Mouse (Mus musculus) layer of hippocampus, adult 8-10 months (tissue): Measurements from ENCODE around the gene Man2b2. TPM values are rescaled to one million over a fixed set of nuclear protein-coding genes. Genes with fewer than 3 reads are reported as not detected.

Source experiments
- DNase-seq, 2 experiments: peaks; one replicate each; pipeline ENCODE4 v3.0.0; 2022; ENCODE audit warnings: low spot score in 2 of 2
- total RNA-seq, 4 experiments: library from RNA; stranded (reverse); gene quantifications; 2 replicates each; pipeline ENCODE4 v1.2.4; 2022

Gene Man2b2
- total RNA-seq = 10 to 100 TPM; 26.8 to 50.4 (median 37.5) TPM

GRCm38 (mm10) chr5:36829913-36830879, at the start of gene Man2b2:
Man2b2 (minus strand) TSS chr5:36830653.
- peak; percentile 79 to 91 for DNase-seq

GRCm38 (mm10) chr5:36878801-36879200, 48.3 kb upstream of the Man2b2 start:
- DNase-seq = no peak

- no peak for DNase-seq
These were observed 47.2 kb upstream of the Man2b2 start for GRCm38 (mm10) chr5:36877641-36878040.

GRCm38 (mm10) chr5:36876777-36877396, 46.4 kb upstream of the Man2b2 start:
- peak; percentile 57 to 79 for DNase-seq

- DNase-seq = no peak
These were observed 45.5 kb upstream of the Man2b2 start for GRCm38 (mm10) chr5:36875956-36876355.

- no peak for DNase-seq
These were observed 40.5 kb upstream of the Man2b2 start for GRCm38 (mm10) chr5:36870916-36871315.

- peak; percentile 57 to 62 for DNase-seq
These were observed 39.3 kb upstream of the Man2b2 start for GRCm38 (mm10) chr5:36869578-36870236.

- DNase-seq = no peak
These were observed 38.7 kb upstream of the Man2b2 start for GRCm38 (mm10) chr5:36869186-36869577.

GRCm38 (mm10) chr5:36868266-36869090, 38.0 kb upstream of the Man2b2 start, which contains the start of gene Ppp2r2c:
Ppp2r2c (plus strand) TSS chr5:36868513.
- DNase-seq = peak in 1 of 2 experiments; percentile 43

- no peak for DNase-seq
These were observed 37.1 kb upstream of the Man2b2 start for GRCm38 (mm10) chr5:36867561-36867960.

- no peak for DNase-seq
These were observed 36.3 kb upstream of the Man2b2 start for GRCm38 (mm10) chr5:36866701-36867250.

GRCm38 (mm10) chr5:36861084-36861483, 30.6 kb upstream of the Man2b2 start:
- DNase-seq = no peak

GRCm38 (mm10) chr5:36857546-36857945, 27.1 kb upstream of the Man2b2 start:
- DNase-seq = no peak

- no peak for DNase-seq
These were observed 26.1 kb upstream of the Man2b2 start for GRCm38 (mm10) chr5:36856529-36856928.

- no peak for DNase-seq
These were observed 24.7 kb upstream of the Man2b2 start for GRCm38 (mm10) chr5:36855180-36855579.

GRCm38 (mm10) chr5:36851572-36851971, 21.1 kb upstream of the Man2b2 start:
- DNase-seq = no peak

- DNase-seq = no peak
These were observed 14.0 kb upstream of the Man2b2 start for GRCm38 (mm10) chr5:36844490-36844889.

- DNase-seq = no peak
These were observed 11.2 kb upstream of the Man2b2 start for GRCm38 (mm10) chr5:36841701-36842100.

- no peak for DNase-seq
These were observed 9.6 kb upstream of the Man2b2 start for GRCm38 (mm10) chr5:36840092-36840491.

GRCm38 (mm10) chr5:36839602-36840001, 9.1 kb upstream of the Man2b2 start:
- DNase-seq = no peak

- DNase-seq = peak; percentile 42 to 53
These were observed 8.6 kb upstream of the Man2b2 start for GRCm38 (mm10) chr5:36839032-36839431.
